Mouse (Mus musculus): ENCODE data around the gene Scaf11. TPM values are rescaled to one million over a fixed set of nuclear protein-coding genes. Genes with fewer than 3 reads are reported as not detected.
A peak's percentile ranks its signal among the peaks of the same experiment; 100 is the strongest.
"Not testable (repeated sequence)": the region's sequence is repeated elsewhere in the genome, so short reads cannot be mapped to it uniquely, and the experiment has no call there.

Gene Scaf11
- total RNA-seq, 2 experiments from 2014 or later: 38.2 to 47.5 TPM

GRCm38 (mm10) chr15:96465076-96465475 lies 4.4 kb upstream of the Scaf11 start:
- DNase-seq: no peak

- no peak for DNase-seq
These were observed 3.2 kb upstream of the Scaf11 start for GRCm38 (mm10) chr15:96463821-96464220.

GRCm38 (mm10) chr15:96462611-96463010 lies 2.0 kb upstream of the Scaf11 start:
- no peak for DNase-seq

- DNase-seq: no peak
These were observed 1.2 kb upstream of the Scaf11 start for GRCm38 (mm10) chr15:96461541-96462512.

GRCm38 (mm10) chr15:96460451-96460729 lies 253 bp downstream of the Scaf11 start:
- no peak for DNase-seq

- peak; percentile 65 for DNase-seq
These were observed 747 bp downstream of the Scaf11 start for GRCm38 (mm10) chr15:96459741-96460450.

GRCm38 (mm10) chr15:96458273-96458672 lies 2.4 kb downstream of the Scaf11 start:
- DNase-seq: no peak

GRCm38 (mm10) chr15:96457338-96457664 lies 3.3 kb downstream of the Scaf11 start:
- no peak for DNase-seq

GRCm38 (mm10) chr15:96456651-96457337 lies 3.8 kb downstream of the Scaf11 start:
- no peak for DNase-seq

- no peak for DNase-seq
These were observed 4.9 kb downstream of the Scaf11 start for GRCm38 (mm10) chr15:96455595-96456214.

GRCm38 (mm10) chr15:96453346-96453745 lies 7.3 kb downstream of the Scaf11 start:
- no peak for DNase-seq

- DNase-seq: no peak
These were observed 11.9 kb downstream of the Scaf11 start for GRCm38 (mm10) chr15:96448656-96449299.

GRCm38 (mm10) chr15:96446785-96447184 lies 13.9 kb downstream of the Scaf11 start:
- DNase-seq: no peak

GRCm38 (mm10) chr15:96441480-96441879 lies 19.2 kb downstream of the Scaf11 start:
- DNase-seq: not testable (repeated sequence)

GRCm38 (mm10) chr15:96434202-96434601 lies 26.4 kb downstream of the Scaf11 start:
- DNase-seq: no peak

- DNase-seq: no peak
These were observed 40.7 kb downstream of the Scaf11 start for GRCm38 (mm10) chr15:96419920-96420319.

GRCm38 (mm10) chr15:96418161-96418560 lies 42.5 kb downstream of the Scaf11 start:
- DNase-seq: no peak

GRCm38 (mm10) chr15:96408717-96409121 lies 51.9 kb downstream of the Scaf11 start:
- DNase-seq: no peak

- no peak for DNase-seq
These were observed 53.5 kb downstream of the Scaf11 start for GRCm38 (mm10) chr15:96407151-96407550.

GRCm38 (mm10) chr15:96406253-96406652 lies 54.4 kb downstream of the Scaf11 start:
- no peak for DNase-seq

GRCm38 (mm10) chr15:96405548-96405947 lies 55.1 kb downstream of the Scaf11 start:
- no peak for DNase-seq

- no peak for DNase-seq
These were observed 62.3 kb downstream of the Scaf11 start for GRCm38 (mm10) chr15:96398333-96398732.

All from gastrocnemius, postnatal 10 days (tissue).